Mouse (Mus musculus) stomach, embryonic 15.5 days (tissue): ENCODE results near the gene Siah1b. TPM values are rescaled to one million over a fixed set of nuclear protein-coding genes. Genes with fewer than 3 reads are reported as not detected.

Experiments
- polyA plus RNA-seq: library from polyadenylated mRNA; unstranded; fragments of >200 nt; fragmentation: Nextera tagmentation; extraction: Ambion mirVana; gene quantifications from 2 replicates; pipeline ENCODE4 v1.2.1, GENCODE M21; 2015

Siah1b gene
- polyA plus RNA-seq, 1 experiment from 2014 or later: 22.5 TPM

Other genes starting within 250 kb of the Siah1b start
- gene Ap1s2, start 167.5 kb downstream of the Siah1b start, polyA plus RNA-seq: 22.5 and 23.5 TPM in 2 replicates
- 47.8 and 55.0 TPM in 2 replicates for gene Zrsr2, start 117.8 kb downstream of the Siah1b start, polyA plus RNA-seq
- 0.99 and 1.3 TPM in 2 replicates for gene Car5b, start 48.5 kb downstream of the Siah1b start, polyA plus RNA-seq
- gene Cltrn, start 12.3 kb upstream of the Siah1b start, polyA plus RNA-seq: 10.5 and 14.9 TPM in 2 replicates
- gene Ace2, start 62.8 kb upstream of the Siah1b start, polyA plus RNA-seq: 11.5 and 16.6 TPM in 2 replicates
- gene Bmx, start 181.7 kb upstream of the Siah1b start, polyA plus RNA-seq: 0.39 and 0.64 TPM in 2 replicates
- gene Pir, start 192.9 kb upstream of the Siah1b start, polyA plus RNA-seq: 8.8 and 11.2 TPM in 2 replicates